ENCODE assay signal across 8 mouse cellular contexts in the genomic region with DNA sequence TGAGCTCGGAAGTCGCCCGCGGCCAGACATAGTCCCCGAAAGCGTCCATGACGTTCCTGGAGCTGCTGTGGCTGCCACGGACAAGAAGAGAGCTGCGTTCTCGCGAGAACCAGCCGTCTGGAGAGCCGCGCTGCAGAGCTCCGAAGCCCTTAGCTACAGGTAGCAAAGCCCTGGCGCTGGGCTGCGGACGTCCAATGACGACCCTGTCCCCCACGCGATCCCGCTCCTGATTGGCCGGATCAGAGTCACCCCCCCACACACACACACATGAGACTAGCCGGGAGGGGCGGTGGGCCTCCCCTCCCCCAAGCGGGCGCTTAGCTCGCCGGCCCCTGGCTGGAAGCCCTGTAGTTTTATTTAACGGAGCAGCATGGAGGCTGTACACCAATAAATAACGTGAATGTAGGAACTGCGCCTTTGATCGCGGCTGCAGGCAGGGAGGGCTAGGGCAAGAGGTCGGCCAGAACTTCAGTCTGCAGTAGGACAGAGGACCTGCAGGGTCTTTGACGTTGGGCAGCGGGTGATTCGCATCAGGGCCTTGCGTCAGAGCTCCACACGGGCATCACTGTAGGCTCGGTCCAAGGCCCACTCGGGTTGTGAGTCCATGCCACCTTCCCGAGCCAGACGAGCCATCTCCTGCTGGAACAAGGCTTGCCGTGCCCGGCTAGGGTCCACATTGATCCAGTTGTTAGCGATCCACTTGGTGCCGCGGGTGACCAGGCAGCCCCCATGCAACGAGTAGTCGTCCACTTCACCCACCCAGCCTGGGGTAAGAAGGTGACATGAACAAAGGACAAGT. TPM values are rescaled to one million over a fixed set of nuclear protein-coding genes. Genes with fewer than 3 reads are reported as not detected.
A peak's percentile ranks its signal among the peaks of the same experiment; 100 is the strongest.
DNase-seq lines count a peak whose midpoint lies in the region; ATAC-seq lines count a peak whose summit lies in the region.

A gene (minus strand): TSS at position 195 of the 799 bp plus-strand sequence.

- WGBS in hindbrain, embryonic 14.5 days = 3% methylated on average over 51 of the region's 51 CpGs

- peaks cover 47% of the 10 kb centered on the region for H3K36me3 ChIP-seq in hindbrain, embryonic 14.5 days (replicated peaks; ENCODE audit: control insufficient read depth, insufficient read depth)

- peak within 1 kb of the TSS; percentile 63 for H3K4me3 ChIP-seq in hindbrain, embryonic 14.5 days (replicated peaks; ENCODE audit: low read length)

- H3K27me3 ChIP-seq in hindbrain, embryonic 14.5 days (ENCODE audit: control insufficient read depth, insufficient read depth, low read length) = no peaks in the 10 kb centered on the region

- peak; percentile 98 for DNase-seq in R1 (ENCODE audit: low read depth, low spot score)
- peak; percentile 90 to 95 for DNase-seq in cerebellum, postnatal 25 days
- DNase-seq in frontal cortex, postnatal 25 days (ENCODE audit: low spot score in 2 of 2) = peak; percentile 75 to 77
- DNase-seq in hindbrain, embryonic 14.5 days (ENCODE audit: low spot score) = peak; percentile 94
- peak; percentile 80 to 85 for DNase-seq in layer of hippocampus, postnatal 36 days
- peak; percentile 96 for DNase-seq in lung, postnatal 36 days
- peak; percentile 93 for DNase-seq in retina, postnatal 7 days (ENCODE audit: low read depth, low spot score)
- DNase-seq in urinary bladder, adult 2 months (ENCODE audit: low spot score) = peak; percentile 77

- H3K9ac ChIP-seq in hindbrain, embryonic 14.5 days = peak within 1 kb of the TSS; percentile 84

- peak within 1 kb of the TSS; percentile 84 for H3K4me2 ChIP-seq in hindbrain, embryonic 14.5 days (replicated peaks)

- peak within 1 kb of the TSS; percentile 95 for H3K27ac ChIP-seq in hindbrain, embryonic 14.5 days

- ATAC-seq in hindbrain, embryonic 14.5 days (ENCODE audit: low FRiP score) = peak; percentile 97

- H3K9me3 ChIP-seq in hindbrain, embryonic 14.5 days (ENCODE audit: control insufficient read depth, low read length) = no peaks in the 10 kb centered on the region

- H3K4me1 ChIP-seq in hindbrain, embryonic 14.5 days (replicated peaks; ENCODE audit: control insufficient read depth, insufficient read depth, low read length) = peaks cover 48% of the 10 kb centered on the region

RNA-seq across cellular contexts. Expression of the gene that starts here (rescaled TPM):
- 240 and 242 TPM in 2 replicates for polyA plus RNA-seq in hindbrain, embryonic 14.5 days (2014; fragmentation: Nextera tagmentation; extraction: Ambion mirVana)
- total RNA-seq in layer of hippocampus, postnatal 36 days (2021) = 100 to 1,000 TPM; 106 to 107 TPM
- 48.9 and 59.1 TPM in 2 replicates for polyA plus RNA-seq in urinary bladder, adult 2 months (2012; rRNA removed)

Comparison
In these comparisons a context has a peak if more than half of its experiments do, and no peak if none do; other contexts are left out.
1. Peak in every context shown above with its lines: DNase-seq, ATAC-seq, H3K4me3 ChIP-seq and H3K27ac ChIP-seq.